Mouse (Mus musculus) frontal cortex, adult (tissue): ENCODE measurements at regions not wholly inside any gene's neighbourhood (a gene's known extent, or its start where the extent isn't known, plus 50 kb on each side); places are given as distances from the start of the nearest gene placed in this dataset.

Source experiments
- ATAC-seq: cut with Nextera tagmentation; 2 replicates; pipeline ENCODE4 v1.9.2; 2017; ENCODE audit warnings: mild to moderate bottlenecking, moderate library complexity, mixed read lengths; ENCODE audit not compliant: low TSS enrichment

DNA sequence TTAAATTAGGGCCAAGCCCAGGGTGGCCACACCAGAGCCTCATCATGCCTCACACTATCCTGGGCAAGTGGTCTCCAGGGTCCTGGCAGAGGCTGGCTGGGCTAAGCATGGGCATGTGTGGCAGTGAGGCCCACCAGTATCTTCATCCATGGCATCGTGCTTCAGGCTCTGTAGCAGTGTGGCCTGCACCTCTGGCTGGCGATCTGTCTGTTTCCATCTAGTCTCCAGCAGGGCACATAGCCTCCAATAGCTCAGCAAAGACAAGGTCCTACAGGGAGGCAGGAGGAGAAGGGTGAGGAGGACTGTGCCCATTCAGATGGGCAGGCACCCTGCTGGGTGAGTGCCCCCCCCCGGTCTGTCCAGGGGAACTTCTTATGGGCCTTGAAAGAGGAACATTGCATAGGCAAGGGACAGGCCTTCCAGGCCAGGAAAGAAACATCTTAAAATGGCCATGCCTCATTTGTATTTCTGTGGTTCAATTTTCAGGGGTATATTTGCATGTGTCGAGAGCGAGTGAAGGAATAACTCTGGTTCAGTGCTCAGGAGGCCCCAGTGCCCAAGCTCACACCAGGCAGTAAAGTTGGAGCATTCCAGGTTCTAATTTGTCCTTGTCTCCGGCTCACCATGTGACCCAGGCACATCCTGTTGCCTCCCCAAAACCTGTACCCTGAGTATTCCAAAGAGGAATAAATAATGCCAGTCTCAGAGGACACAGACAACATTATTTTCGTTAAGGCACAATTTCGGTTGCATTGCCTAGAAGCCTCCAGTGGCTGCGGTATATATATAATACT, 60.4 kb upstream of the Ppara start:
- ATAC-seq, result no peak

DNA sequence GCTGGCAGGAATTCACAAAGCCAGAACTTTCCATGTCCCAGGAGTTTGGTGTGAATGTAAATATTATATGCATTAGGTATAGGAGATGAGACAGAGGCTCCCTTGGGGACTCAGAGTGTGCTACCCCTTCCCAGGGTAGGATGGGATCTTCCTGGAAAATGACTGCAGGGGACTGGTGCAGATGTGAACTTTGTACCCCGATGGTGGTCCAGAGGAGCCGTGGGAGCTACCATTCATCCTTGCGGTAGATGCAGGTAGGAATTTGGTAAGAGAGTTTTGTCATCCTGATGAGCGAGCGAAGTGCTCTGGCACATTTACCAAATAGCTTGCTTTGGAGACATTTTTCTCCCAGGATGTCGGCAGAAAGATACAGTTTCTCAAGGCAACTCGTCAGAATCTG, 59.7 kb upstream of the Ppara start:
- ATAC-seq, result no peak

DNA sequence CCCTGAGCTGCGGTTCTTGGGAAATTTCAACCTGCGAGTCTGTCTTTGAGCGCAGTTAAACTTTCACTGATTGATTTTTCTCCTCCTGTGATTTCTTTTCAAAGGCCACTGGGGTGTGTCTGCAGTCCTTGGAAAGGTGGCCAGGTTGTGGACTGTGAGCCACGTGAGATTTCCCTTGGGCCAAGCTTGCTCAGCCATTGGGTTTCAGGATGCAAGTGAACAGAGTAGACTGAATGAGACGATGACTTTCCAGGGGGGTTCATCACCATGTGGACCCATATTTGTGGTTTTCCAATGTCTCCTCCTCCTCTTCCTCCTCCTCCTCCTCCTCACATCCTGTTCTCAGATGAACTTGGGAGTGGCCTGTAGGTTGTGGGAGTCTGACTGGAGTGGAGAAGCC, 59.0 kb upstream of the Ppara start:
- no peak for ATAC-seq

DNA sequence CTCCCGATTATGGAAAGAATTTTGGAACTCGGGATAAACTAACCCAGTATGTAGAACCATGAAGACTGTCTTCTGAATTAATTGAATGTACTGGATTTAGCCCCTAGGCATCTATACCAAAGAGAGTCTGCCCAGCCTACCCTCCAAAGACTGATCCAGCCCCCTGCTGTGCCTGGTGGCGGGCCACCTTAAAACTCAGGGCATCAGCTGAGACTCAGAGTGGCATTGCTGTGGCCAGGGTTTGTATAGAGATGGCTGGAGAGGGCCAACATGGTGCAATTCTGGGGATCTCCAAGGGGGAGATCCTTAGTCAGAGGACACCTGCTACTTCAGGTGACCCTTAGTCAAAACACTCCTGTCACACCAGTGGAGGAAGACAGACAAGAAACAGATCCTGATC, 58.6 kb upstream of the Ppara start:
- no peak for ATAC-seq

DNA sequence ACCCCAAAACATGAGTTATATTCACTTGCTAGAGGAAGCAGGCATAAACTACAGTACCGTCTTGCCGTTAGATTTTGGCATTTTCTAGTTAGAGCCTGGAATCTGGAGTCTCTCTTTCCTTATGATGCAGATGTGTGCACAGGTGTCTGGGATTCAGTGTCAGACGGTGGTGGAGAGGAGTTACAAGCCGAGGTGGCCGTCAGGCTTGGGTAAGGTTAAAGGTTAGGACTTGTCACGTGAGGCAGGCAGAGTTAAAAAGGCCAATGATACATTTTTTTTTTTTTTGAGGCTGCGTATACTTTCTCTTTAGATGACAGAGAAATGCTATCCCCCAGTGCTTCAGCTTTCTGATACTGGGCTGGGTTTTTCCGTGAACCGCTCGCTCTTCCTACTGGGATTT, 57.9 kb upstream of the Ppara start:
- ATAC-seq, result no peak

DNA sequence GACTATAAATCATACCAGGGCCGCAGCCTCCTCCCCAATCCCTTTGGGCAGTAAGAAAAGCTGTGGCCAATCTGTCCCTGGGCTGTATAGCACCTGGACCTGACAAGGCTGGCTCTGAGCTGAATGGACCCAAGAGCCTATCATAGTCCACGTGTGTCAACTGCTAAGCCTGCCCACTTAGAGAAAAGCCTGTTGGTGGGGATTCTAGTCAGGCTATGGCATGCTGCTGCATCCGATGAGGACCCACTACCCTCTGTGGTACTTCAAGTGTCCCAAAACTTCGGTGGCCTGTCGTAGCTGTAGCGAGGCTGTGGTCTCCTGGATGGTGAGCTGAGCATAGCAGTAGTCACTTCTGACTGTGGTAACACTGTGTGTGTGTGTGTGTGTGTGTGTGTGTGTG, 57.4 kb upstream of the Ppara start:
- ATAC-seq, result no peak

DNA sequence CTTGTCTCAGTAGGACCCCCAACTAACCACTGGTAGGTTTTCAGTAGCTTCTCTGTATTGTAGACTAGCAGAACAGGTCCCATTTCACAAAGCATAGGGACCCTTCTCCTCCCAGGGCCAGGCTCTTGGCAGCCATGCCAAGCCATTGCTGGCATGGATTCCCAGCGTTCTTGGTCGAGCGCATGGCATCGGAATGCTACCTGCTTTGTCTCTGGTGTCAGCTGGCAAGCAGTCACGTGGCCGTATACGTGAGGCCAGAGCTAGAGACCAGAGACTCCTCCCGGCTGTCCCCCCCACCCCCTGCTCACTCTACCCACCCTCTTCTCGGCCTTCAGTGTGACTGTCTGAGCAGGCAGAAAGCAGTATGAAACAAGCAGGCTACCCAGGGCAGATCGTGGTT, 56.9 kb upstream of the Ppara start:
- peak; percentile 1; the same call in 1 of the 2 replicates for ATAC-seq

DNA sequence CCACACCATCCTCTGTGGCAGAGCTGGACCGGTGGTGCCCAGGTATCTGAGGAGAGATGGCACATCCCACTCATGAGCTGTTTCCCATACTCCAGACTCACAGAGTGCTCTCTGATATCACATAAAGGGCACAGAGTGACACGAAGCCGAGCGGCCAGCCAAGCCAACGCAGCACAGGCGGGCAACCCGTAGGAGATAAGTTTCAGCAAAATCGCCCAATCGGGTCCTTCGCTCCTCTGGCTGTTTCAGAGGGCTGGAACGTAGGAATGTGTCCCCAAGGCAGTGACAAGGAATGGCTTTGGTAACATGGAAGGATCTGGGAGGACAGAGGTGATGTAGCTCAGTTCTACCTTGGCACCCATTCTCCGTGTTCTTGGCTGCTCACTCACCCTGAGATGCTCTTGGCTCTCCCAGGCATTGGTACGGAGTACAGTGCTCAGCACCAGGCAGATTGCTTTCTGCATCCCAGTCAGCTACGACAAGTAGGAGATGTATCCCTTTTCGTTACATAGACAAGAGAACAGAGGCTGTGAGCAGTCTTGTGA, 56.4 kb upstream of the Ppara start:
- ATAC-seq, result peak; percentile 18; the same call in 1 of the 2 replicates

DNA sequence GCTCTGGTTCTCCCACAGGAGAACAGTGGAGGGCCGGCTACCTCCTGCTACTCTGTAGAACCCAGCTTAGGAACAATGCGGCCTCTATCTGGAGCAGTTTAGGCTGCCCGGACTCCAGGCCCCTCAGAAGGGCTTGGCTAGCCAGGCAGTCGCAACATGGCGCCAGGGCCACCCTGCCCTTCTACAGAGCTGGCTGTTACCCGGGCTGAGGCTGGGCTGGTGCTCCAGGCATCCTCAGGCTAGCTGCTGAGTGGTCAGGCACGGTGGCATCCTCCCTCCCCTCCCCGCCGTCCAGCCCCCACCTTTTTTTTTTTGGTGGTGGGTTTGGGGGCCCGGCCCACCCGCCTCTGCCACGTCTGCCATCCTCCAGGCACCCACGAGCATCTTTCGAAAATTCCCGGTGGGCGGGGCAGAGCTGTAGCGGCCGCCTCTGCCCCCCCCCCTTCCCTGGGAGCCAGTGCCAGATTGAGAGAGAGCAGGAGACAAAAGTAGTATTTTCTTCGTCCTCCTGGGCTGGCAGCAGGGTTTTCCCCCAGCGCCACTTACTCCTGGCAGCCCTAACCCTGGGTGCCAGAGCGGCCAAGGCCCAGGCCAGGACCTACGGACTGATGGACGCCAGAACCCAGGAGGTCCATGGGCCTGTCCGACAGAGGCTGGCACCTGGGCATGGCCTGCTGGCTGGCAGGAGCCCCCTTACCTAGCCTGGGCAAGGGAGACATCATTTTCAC, 55.6 kb upstream of the Ppara start:
- peak; percentile 50 for ATAC-seq

DNA sequence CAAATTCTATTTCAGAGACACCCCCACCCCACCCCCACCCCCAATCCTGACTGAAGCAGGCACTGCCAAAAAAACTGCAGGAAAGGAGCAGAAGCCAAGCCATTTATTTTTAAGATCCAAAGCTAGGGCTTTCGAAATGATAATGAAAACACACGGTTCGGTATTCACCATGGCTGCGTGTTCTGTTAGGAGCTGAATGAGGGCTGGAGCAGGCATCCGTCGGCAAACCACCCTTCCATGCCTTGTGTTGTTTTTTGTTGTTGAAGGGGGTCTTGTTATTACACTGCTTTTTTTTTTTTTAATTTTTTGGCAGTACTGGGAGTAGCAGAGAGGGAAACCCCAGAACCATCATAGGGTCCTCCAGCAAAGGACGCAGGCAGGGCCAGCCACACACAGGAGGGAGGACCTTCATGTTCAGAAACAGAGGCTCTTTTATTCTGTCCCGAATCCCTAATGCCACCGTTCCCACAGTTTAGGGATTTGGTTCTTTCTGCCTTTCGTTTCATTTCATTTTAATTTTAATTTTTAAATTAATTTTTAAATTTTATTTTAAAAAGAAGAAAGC, 54.8 kb upstream of the Ppara start:
- ATAC-seq, result no peak

DNA sequence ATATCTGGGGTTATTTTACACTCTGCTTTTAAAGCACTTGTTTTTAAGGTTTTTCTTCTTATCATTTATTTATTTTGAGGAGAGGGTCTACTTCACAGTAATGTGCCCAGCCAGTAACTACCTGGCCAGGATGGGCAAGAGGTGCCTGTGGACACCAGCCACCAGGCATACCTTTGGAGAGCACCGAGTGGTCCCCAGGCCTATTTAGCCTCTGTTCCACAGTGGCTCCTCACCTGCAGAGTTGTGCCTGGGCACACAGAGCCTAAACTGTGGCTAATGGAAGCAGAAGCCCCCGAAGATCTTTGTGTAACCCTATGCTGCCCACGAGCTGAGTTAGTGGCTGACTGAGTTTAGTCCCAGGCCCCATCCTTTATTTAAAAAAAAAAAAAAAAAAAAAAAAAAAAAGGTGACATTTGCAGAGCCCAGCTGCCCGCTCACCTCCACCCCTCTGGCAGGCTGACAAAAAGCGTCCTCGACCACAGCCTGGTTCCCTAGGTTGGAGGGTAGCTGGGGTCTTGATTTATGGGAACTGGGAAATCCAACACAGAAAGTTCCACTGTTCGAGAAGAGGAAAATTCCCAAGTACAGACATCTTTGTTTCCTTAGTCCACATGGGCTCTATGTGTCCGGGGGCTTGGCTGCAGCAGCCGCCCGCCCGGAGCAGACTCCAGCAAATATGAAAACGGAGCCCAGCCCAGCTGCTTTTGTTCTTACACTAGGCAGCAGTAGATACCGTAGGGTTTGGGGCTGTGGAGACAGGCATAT, 54.1 kb upstream of the Ppara start:
- no peak for ATAC-seq

DNA sequence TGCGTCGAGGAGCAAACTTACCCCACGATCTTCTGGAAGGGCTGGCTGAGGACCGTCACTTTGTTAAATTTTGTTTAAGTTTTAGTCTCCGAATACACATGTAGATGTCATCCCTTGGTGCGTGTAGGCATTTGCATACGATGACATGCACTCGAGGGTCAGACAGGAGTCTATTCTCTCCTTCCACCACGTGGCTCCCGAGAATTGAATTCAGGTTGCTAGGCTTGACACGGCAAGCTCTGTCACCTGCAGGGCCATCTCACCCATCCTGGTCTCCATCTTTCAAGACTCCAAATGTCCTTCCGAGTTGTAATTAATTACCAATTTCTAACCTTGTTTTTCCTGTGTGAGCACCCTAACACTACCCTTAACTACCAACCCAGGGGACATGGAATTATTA, 52.7 kb upstream of the Ppara start:
- no peak for ATAC-seq

DNA sequence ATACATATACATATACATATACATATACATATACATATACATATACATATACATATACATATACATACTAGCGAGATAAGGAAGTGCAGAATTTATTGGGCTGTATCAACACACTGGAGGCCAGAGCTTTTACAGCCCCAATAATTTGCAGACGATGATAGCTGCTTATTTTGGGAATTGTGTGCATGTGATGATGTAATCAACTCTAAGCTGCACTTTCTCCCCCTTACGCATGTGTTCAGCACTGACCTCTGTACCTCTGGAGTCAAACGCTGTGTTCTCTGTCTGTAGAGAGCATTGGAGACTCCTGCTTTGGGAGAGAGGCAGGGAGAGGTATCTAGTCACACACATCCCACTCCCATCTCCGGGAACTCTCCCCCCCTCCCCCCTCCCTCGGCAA, 52.0 kb upstream of the Ppara start:
- no peak for ATAC-seq

DNA sequence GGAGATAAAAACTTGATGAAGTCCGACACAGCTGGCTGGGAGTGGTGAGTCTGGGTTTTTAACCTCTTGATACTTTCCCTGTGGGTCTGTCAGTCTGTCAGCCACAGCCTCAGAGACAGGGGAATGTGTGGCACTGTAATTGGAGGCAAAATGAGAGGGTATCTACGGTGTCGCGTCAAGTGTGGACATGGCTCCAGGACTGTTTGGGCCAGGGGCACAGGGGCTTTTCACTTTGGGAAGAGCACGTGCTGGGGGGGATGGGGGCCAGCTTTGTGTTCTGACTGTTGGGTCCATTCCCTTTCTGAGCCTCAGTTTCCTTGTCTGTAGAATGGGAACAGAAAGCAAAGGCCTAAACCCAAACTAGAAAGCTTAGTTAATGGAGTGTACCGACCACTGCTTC, 51.5 kb upstream of the Ppara start:
- ATAC-seq, result no peak

DNA sequence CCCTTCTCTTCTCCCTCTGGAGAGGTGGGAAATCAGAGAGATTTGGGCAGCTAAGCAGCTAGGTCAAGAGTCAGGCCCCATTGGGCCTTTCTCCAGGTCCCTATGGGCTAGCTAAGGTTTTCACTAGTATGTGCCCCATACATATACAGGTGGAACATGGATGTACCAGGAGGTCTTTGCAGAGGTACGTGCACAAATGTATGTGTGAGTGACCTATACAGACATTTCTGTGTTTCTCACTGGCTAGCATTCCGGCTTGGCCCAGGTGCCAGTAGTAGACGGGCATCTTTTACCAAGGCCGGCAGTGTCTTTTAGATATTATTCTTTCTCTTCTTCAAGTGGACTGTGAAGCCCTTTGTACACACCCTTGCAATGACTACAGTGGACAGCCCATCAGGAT, 51.1 kb upstream of the Ppara start:
- ATAC-seq, result no peak

DNA sequence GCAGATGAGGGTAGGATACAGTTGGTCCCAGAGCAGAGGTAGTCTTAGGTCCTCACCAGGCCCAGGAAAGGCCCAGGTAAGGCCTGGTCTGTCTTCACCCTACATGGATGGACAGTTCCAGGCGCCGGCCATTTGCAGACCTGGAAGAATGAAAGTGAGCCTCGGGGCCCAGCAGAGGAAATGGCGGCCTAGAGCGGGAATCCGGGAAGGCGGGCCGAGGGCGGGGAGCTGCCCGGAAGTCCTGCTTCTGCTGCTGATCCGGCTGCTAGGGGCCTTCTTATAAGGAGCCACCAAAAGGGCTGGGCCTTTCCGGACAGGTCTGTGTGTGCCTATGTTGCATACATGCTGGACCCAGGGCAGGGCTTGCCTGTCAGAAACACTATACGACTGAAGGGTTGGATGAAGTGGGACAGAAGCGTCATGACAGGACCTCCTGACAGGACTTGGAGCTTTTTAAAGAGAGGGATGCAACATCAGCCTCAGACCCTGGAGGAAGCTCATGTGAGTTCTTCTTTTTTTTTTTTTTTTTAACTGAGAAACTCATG, 50.5 kb upstream of the Ppara start:
- no peak for ATAC-seq

DNA sequence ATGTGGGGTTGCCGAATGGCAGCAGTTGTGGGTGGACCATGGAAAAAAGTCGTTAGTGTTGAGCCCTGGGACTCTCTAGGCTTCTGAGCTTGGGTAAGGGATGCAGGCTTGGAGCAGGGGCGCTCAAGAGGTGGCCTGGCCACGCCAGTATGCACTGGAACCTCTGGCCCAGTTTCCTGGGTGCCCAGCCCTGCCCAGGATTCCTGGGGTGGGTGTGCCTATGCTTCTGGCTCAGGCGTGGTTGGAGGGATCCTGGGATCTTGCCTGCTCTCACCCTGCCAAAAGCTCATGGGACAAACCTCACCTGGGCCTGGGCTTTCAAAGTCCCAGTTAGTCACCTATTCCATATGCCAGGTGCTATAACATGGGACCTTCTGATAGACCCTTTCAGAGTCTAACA, 49.9 kb upstream of the Ppara start:
- ATAC-seq, result no peak
